16 mouse cellular contexts compared by ENCODE assay signal in genomic region chr1:80656389-80656788, GRCm38 (mm10).
DNase-seq lines count a peak whose midpoint lies in the region; ATAC-seq and TF ChIP-seq lines count a peak whose summit lies in the region.
"Had no signal": no experiment of that assay in that cellular context is flagged by ENCODE, and none has a peak within 500 bp of the region (broad histone marks: within the 10 kb centered on the region; RNA-seq: fewer than 3 reads in every experiment).

No protein-coding gene starts in this region.

- no peak overlapping the region for H3K4me3 ChIP-seq in heart, embryonic 11.5 days (ENCODE audit: low read depth, low read length)
- H3K4me3 ChIP-seq in kidney, postnatal 0 days (replicated peaks; ENCODE audit: low read depth, low read length) = no peak overlapping the region
- H3K4me3 ChIP-seq: embryonic facial prominence, embryonic 15.5 days; midbrain, embryonic 12.5 days had no signal

- H3K27me3 ChIP-seq in heart, embryonic 11.5 days (ENCODE audit: control insufficient read depth, insufficient read depth, low read length) = no peaks in the 10 kb centered on the region
- no peaks in the 10 kb centered on the region for H3K27me3 ChIP-seq in kidney, postnatal 0 days (ENCODE audit: insufficient read depth, low read length)
- H3K27me3 ChIP-seq: embryonic facial prominence, embryonic 15.5 days; midbrain, embryonic 12.5 days; Patski had no signal

- H3K27ac ChIP-seq in heart, embryonic 11.5 days (ENCODE audit: low read depth, low read length) = no peak overlapping the region
- H3K27ac ChIP-seq in kidney, postnatal 0 days = no peak overlapping the region
- H3K27ac ChIP-seq: embryonic facial prominence, embryonic 15.5 days; midbrain, embryonic 12.5 days had no signal

- H3K9ac ChIP-seq in heart, embryonic 11.5 days (ENCODE audit: low read depth, low read length) = no peak overlapping the region
- no peak overlapping the region for H3K9ac ChIP-seq in kidney, postnatal 0 days (ENCODE audit: low read depth, low read length)
- H3K9ac ChIP-seq: embryonic facial prominence, embryonic 15.5 days; midbrain, embryonic 12.5 days had no signal

- H3K4me2 ChIP-seq in heart, embryonic 11.5 days = no peak overlapping the region
- H3K4me2 ChIP-seq in kidney, postnatal 0 days (ENCODE audit: low read length) = no peak overlapping the region
- H3K4me2 ChIP-seq: embryonic facial prominence, embryonic 15.5 days; liver, embryonic 11.5 days; midbrain, embryonic 12.5 days had no signal

- no peak for ATAC-seq in heart, embryonic 11.5 days (replicated peaks; ENCODE audit: insufficient number of reproducible peaks, low FRiP score, low TSS enrichment)
- ATAC-seq in kidney, postnatal 0 days (replicated peaks; ENCODE audit: low FRiP score, low read depth) = peak; percentile 69
- ATAC-seq: intestine, postnatal 0 days; Patski had no signal

- no peaks in the 10 kb centered on the region for H3K4me1 ChIP-seq in heart, embryonic 11.5 days (ENCODE audit: control insufficient read depth, insufficient read depth, low read length)
- H3K4me1 ChIP-seq in kidney, postnatal 0 days (replicated peaks; ENCODE audit: insufficient read depth, low read length) = no peaks in the 10 kb centered on the region
- H3K4me1 ChIP-seq: embryonic facial prominence, embryonic 15.5 days; midbrain, embryonic 12.5 days had no signal

- WGBS in heart, embryonic 11.5 days (ENCODE audit: insufficient replicate concordance) = 69% methylated on average over 2 of the region's 2 CpGs
- 56% methylated on average over 2 of the region's 2 CpGs for WGBS in kidney, postnatal 0 days

- H3K9me3 ChIP-seq in heart, embryonic 11.5 days (replicated peaks; ENCODE audit: control insufficient read depth, low read length) = no peaks in the 10 kb centered on the region
- no peaks in the 10 kb centered on the region for H3K9me3 ChIP-seq in kidney, postnatal 0 days (replicated peaks; ENCODE audit: low read length)
- H3K9me3 ChIP-seq: embryonic facial prominence, embryonic 15.5 days; midbrain, embryonic 12.5 days had no signal

- peak; percentile 34 to 44 for DNase-seq in heart, adult 9 months (ENCODE audit: low spot score in 2 of 2)
- peak; percentile 1 for DNase-seq in retina, embryonic 14.5 days (ENCODE audit: low spot score)
- DNase-seq in retina, postnatal 1 day = no peak
- peak; percentile 81 for DNase-seq in kidney, postnatal 0 days (ENCODE audit: low spot score)
- DNase-seq in c-Kit-positive CD71-positive TER-119-positive erythroid progenitor cells, embryonic 14.5 days (ENCODE audit: low spot score) = no peak
- DNase-seq in right cerebral cortex, postnatal 4 days = no peak
- DNase-seq: adrenal gland, postnatal 10 days; cerebellum, adult 11 months; spleen, adult 18-20 months; thymus, postnatal 25 days had no signal

- no peaks in the 10 kb centered on the region for H3K36me3 ChIP-seq in heart, embryonic 11.5 days (ENCODE audit: control insufficient read depth, insufficient read depth, low read length)
- H3K36me3 ChIP-seq in kidney, postnatal 0 days (ENCODE audit: insufficient read depth, low read length) = no peaks in the 10 kb centered on the region
- H3K36me3 ChIP-seq: embryonic facial prominence, embryonic 15.5 days; midbrain, embryonic 12.5 days had no signal

- no peak for TF ChIP-seq CTCF in kidney, postnatal 0 days (IDR thresholded peaks at IDR 0.05; ENCODE audit: low read depth)

Comparison
In these comparisons a context has a peak if more than half of its experiments do, and no peak if none do; other contexts are left out.
1. DNase-seq: peak in heart, adult 9 months (2 of 2), retina, embryonic 14.5 days (single experiment) and kidney, postnatal 0 days (single experiment); none in retina, postnatal 1 day (single experiment), c-Kit-positive CD71-positive TER-119-positive erythroid progenitor cells, embryonic 14.5 days (single experiment) and right cerebral cortex, postnatal 4 days (single experiment).